24 mouse cellular contexts compared by ENCODE assay signal in the genomic region with DNA sequence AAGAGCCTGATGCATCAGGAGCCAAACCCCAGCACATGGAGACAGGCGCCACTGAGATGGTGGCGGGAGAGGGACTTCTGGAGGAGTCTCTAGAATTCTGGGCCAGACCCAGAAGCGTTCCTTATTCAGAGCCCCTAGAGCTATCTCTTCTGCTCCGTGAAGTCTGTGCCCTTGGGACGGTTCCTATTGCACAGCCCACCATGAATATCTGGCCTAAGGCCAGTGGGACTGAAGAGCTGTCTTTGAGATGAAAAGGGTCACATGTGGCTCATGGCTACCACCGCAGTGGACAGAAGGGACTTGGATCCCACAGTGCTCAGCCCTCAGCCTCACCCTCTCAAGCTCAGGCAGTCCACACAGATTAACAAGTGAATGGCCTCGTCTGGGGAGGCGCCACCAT. TPM values are rescaled to one million over a fixed set of nuclear protein-coding genes. Genes with fewer than 3 reads are reported as not detected.
DNase-seq lines count a peak whose midpoint lies in the region; ATAC-seq lines count a peak whose summit lies in the region.
"Had no signal": no experiment of that assay in that cellular context is flagged by ENCODE, and none has a peak within 500 bp of the region (broad histone marks: within the 10 kb centered on the region; RNA-seq: fewer than 3 reads in every experiment).

No protein-coding gene starts in this region.

- no peak for ATAC-seq in hindbrain, embryonic 13.5 days (ENCODE audit: low FRiP score)
- no peak for ATAC-seq in hindbrain, embryonic 14.5 days (ENCODE audit: low FRiP score)
- no peak for ATAC-seq in midbrain, embryonic 13.5 days
- ATAC-seq in embryonic facial prominence, embryonic 13.5 days (ENCODE audit: insufficient number of reproducible peaks, insufficient read depth, low FRiP score, low TSS enrichment, low read depth), result no peak
- ATAC-seq: activated CD4-positive, CD25-positive, alpha-beta regulatory T cell, adult 4 months; forebrain, embryonic 15.5 days; inflammation-experienced regulatory T-cells, adult 6 months; liver, postnatal 0 days had no signal

- no peaks in the 10 kb centered on the region for H3K9me3 ChIP-seq in hindbrain, embryonic 13.5 days
- H3K9me3 ChIP-seq in hindbrain, embryonic 14.5 days (ENCODE audit: control insufficient read depth, low read length), result no peaks in the 10 kb centered on the region
- H3K9me3 ChIP-seq in midbrain, embryonic 10.5 days (replicated peaks), result no peaks in the 10 kb centered on the region
- H3K9me3 ChIP-seq in midbrain, embryonic 13.5 days, result no peaks in the 10 kb centered on the region
- no peaks in the 10 kb centered on the region for H3K9me3 ChIP-seq in embryonic facial prominence, embryonic 13.5 days
- H3K9me3 ChIP-seq: forebrain, embryonic 15.5 days; heart, embryonic 10.5 days; neural tube, embryonic 13.5 days; stomach, embryonic 15.5 days had no signal

- H3K27ac ChIP-seq in hindbrain, embryonic 13.5 days, result peak overlapping the region; percentile 30; the same call in 1 of the 2 replicates
- H3K27ac ChIP-seq in hindbrain, embryonic 14.5 days, result no peak overlapping the region
- H3K27ac ChIP-seq in midbrain, embryonic 10.5 days (replicated peaks), result peak overlapping the region; percentile 38; the same call in 1 of the 2 replicates
- H3K27ac ChIP-seq in midbrain, embryonic 13.5 days, result no peak overlapping the region
- no peak overlapping the region for H3K27ac ChIP-seq in embryonic facial prominence, embryonic 13.5 days
- H3K27ac ChIP-seq: forebrain, embryonic 15.5 days; heart, embryonic 10.5 days; macrophage; neural tube, embryonic 13.5 days; stomach, embryonic 15.5 days had no signal

- DNase-seq in hindbrain, embryonic 14.5 days (ENCODE audit: low spot score), result no peak
- no peak for DNase-seq in midbrain, embryonic 10.5 days (ENCODE audit: low spot score)
- DNase-seq in ES-CJ7 (ENCODE audit: low read depth, low spot score), result peak; percentile 26
- no peak for DNase-seq in adrenal gland, postnatal 25 days
- no peak for DNase-seq in cerebellum, postnatal 14 days
- DNase-seq: adrenal gland, postnatal 14 days; cerebellum, adult 9-11 months; heart, postnatal 4 days; kidney, adult 18-20 months; kidney, postnatal 4 days; layer of hippocampus, adult 9-11 months; liver, postnatal 0 days; thymus, postnatal 36 days had no signal

- H3K4me3 ChIP-seq in hindbrain, embryonic 13.5 days, result no peak overlapping the region
- H3K4me3 ChIP-seq in hindbrain, embryonic 14.5 days (replicated peaks; ENCODE audit: low read length), result no peak overlapping the region
- no peak overlapping the region for H3K4me3 ChIP-seq in midbrain, embryonic 10.5 days
- no peak overlapping the region for H3K4me3 ChIP-seq in midbrain, embryonic 13.5 days (replicated peaks)
- H3K4me3 ChIP-seq in embryonic facial prominence, embryonic 13.5 days, result no peak overlapping the region
- H3K4me3 ChIP-seq: forebrain, embryonic 15.5 days; heart, embryonic 10.5 days; neural tube, embryonic 13.5 days; stomach, embryonic 15.5 days had no signal

- H3K36me3 ChIP-seq in hindbrain, embryonic 13.5 days, result peaks cover 20% of the 10 kb centered on the region
- peaks cover 12% of the 10 kb centered on the region for H3K36me3 ChIP-seq in hindbrain, embryonic 14.5 days (replicated peaks; ENCODE audit: control insufficient read depth, insufficient read depth)
- peaks cover 66% of the 10 kb centered on the region for H3K36me3 ChIP-seq in midbrain, embryonic 10.5 days
- peaks cover 17% of the 10 kb centered on the region for H3K36me3 ChIP-seq in midbrain, embryonic 13.5 days
- H3K36me3 ChIP-seq in embryonic facial prominence, embryonic 13.5 days, result peaks cover 4% of the 10 kb centered on the region
- H3K36me3 ChIP-seq: forebrain, embryonic 15.5 days; heart, embryonic 10.5 days; stomach, embryonic 15.5 days had no signal

- no peak overlapping the region for H3K9ac ChIP-seq in hindbrain, embryonic 13.5 days
- no peak overlapping the region for H3K9ac ChIP-seq in hindbrain, embryonic 14.5 days
- H3K9ac ChIP-seq in midbrain, embryonic 13.5 days (replicated peaks), result no peak overlapping the region
- H3K9ac ChIP-seq in embryonic facial prominence, embryonic 13.5 days, result peak overlapping the region; percentile 36; the same call in 1 of the 2 replicates
- H3K9ac ChIP-seq: forebrain, embryonic 15.5 days; liver, postnatal 0 days; neural tube, embryonic 13.5 days; stomach, embryonic 15.5 days had no signal

- peaks cover 58% of the 10 kb centered on the region for H3K4me1 ChIP-seq in hindbrain, embryonic 13.5 days (replicated peaks)
- H3K4me1 ChIP-seq in hindbrain, embryonic 14.5 days (replicated peaks; ENCODE audit: control insufficient read depth, insufficient read depth, low read length), result peaks cover 19% of the 10 kb centered on the region
- peaks cover 57% of the 10 kb centered on the region for H3K4me1 ChIP-seq in midbrain, embryonic 10.5 days
- peaks cover 55% of the 10 kb centered on the region for H3K4me1 ChIP-seq in midbrain, embryonic 13.5 days (replicated peaks)
- H3K4me1 ChIP-seq in embryonic facial prominence, embryonic 13.5 days, result peaks cover 62% of the 10 kb centered on the region

- no peaks in the 10 kb centered on the region for H3K27me3 ChIP-seq in hindbrain, embryonic 13.5 days
- no peaks in the 10 kb centered on the region for H3K27me3 ChIP-seq in hindbrain, embryonic 14.5 days (ENCODE audit: control insufficient read depth, insufficient read depth, low read length)
- peaks cover 24% of the 10 kb centered on the region for H3K27me3 ChIP-seq in midbrain, embryonic 10.5 days (ENCODE audit: low read depth, poor library complexity, severe bottlenecking)
- no peaks in the 10 kb centered on the region for H3K27me3 ChIP-seq in midbrain, embryonic 13.5 days
- peaks cover 1% of the 10 kb centered on the region; the same call in 1 of the 2 replicates for H3K27me3 ChIP-seq in embryonic facial prominence, embryonic 13.5 days
- H3K27me3 ChIP-seq: forebrain, embryonic 15.5 days; neural tube, embryonic 13.5 days; stomach, embryonic 15.5 days had no signal

- no peak overlapping the region for H3K4me2 ChIP-seq in hindbrain, embryonic 13.5 days
- no peak overlapping the region for H3K4me2 ChIP-seq in hindbrain, embryonic 14.5 days (replicated peaks)
- no peak overlapping the region for H3K4me2 ChIP-seq in midbrain, embryonic 13.5 days (replicated peaks)
- peak overlapping the region; percentile 7; the same call in 1 of the 2 replicates for H3K4me2 ChIP-seq in embryonic facial prominence, embryonic 13.5 days
- H3K4me2 ChIP-seq: forebrain, embryonic 15.5 days; liver, embryonic 11.5 days; neural tube, embryonic 13.5 days; stomach, embryonic 15.5 days had no signal

- 51% methylated on average over 8 of the region's 8 CpGs for WGBS in hindbrain, embryonic 13.5 days
- 56% methylated on average over 8 of the region's 8 CpGs for WGBS in hindbrain, embryonic 14.5 days
- WGBS in midbrain, embryonic 10.5 days, result 71% methylated on average over 8 of the region's 8 CpGs
- 61% methylated on average over 8 of the region's 8 CpGs for WGBS in midbrain, embryonic 13.5 days
- WGBS in embryonic facial prominence, embryonic 13.5 days, result 60% methylated on average over 8 of the region's 8 CpGs

RNA-seq across cellular contexts. Expression of a gene that starts 7.8 kb away (rescaled TPM):
- 5.1 and 5.7 TPM in 2 replicates for polyA plus RNA-seq in hindbrain, embryonic 13.5 days (2015; fragmentation: Nextera tagmentation; extraction: Ambion mirVana)
- polyA plus RNA-seq in hindbrain, embryonic 14.5 days (2014; fragmentation: Nextera tagmentation; extraction: Ambion mirVana), result 4.7 and 6.6 TPM in 2 replicates
- polyA plus RNA-seq in midbrain, embryonic 10.5 days (2016; fragmentation: Nextera tagmentation; extraction: Ambion mirVana), result 9.5 and 10.8 TPM in 2 replicates
- 5.6 and 6.1 TPM in 2 replicates for polyA plus RNA-seq in midbrain, embryonic 13.5 days (2015; fragmentation: Nextera tagmentation; extraction: Ambion mirVana)
- 9.4 and 10.1 TPM in 2 replicates for polyA plus RNA-seq in embryonic facial prominence, embryonic 13.5 days (2015; fragmentation: Nextera tagmentation; extraction: Ambion mirVana)
- total RNA-seq in adrenal gland, postnatal 25 days (2021), result 23.1 and 28.0 TPM in 2 replicates
- polyA plus RNA-seq: activated CD4-positive, CD25-positive, alpha-beta regulatory T cell, adult 4 months; inflammation-experienced regulatory T-cells, adult 6 months had no signal

RNA-seq across cellular contexts. Expression of a gene that starts 27.2 kb away (rescaled TPM):
- 40.2 and 41.6 TPM in 2 replicates for polyA plus RNA-seq in hindbrain, embryonic 13.5 days (2015; fragmentation: Nextera tagmentation; extraction: Ambion mirVana)
- 40.9 and 41.3 TPM in 2 replicates for polyA plus RNA-seq in hindbrain, embryonic 14.5 days (2014; fragmentation: Nextera tagmentation; extraction: Ambion mirVana)
- 32.4 and 38.0 TPM in 2 replicates for polyA plus RNA-seq in midbrain, embryonic 10.5 days (2016; fragmentation: Nextera tagmentation; extraction: Ambion mirVana)
- polyA plus RNA-seq in midbrain, embryonic 13.5 days (2015; fragmentation: Nextera tagmentation; extraction: Ambion mirVana), result 44.2 and 45.6 TPM in 2 replicates
- 36.6 and 41.2 TPM in 2 replicates for polyA plus RNA-seq in embryonic facial prominence, embryonic 13.5 days (2015; fragmentation: Nextera tagmentation; extraction: Ambion mirVana)
- 41.5 and 45.5 TPM in 2 replicates for total RNA-seq in adrenal gland, postnatal 25 days (2021)

RNA-seq across cellular contexts. Expression of a gene that starts 57.8 kb away (rescaled TPM):
- 5.8 and 6.6 TPM in 2 replicates for polyA plus RNA-seq in hindbrain, embryonic 13.5 days (2015; fragmentation: Nextera tagmentation; extraction: Ambion mirVana)
- 4.3 and 6.5 TPM in 2 replicates for polyA plus RNA-seq in hindbrain, embryonic 14.5 days (2014; fragmentation: Nextera tagmentation; extraction: Ambion mirVana)
- polyA plus RNA-seq in midbrain, embryonic 10.5 days (2016; fragmentation: Nextera tagmentation; extraction: Ambion mirVana), result 3.1 TPM in 2 replicates
- 4.5 and 5.6 TPM in 2 replicates for polyA plus RNA-seq in midbrain, embryonic 13.5 days (2015; fragmentation: Nextera tagmentation; extraction: Ambion mirVana)
- 13.0 and 13.1 TPM in 2 replicates for polyA plus RNA-seq in embryonic facial prominence, embryonic 13.5 days (2015; fragmentation: Nextera tagmentation; extraction: Ambion mirVana)
- total RNA-seq in adrenal gland, postnatal 25 days (2021), result 1.8 and 3.1 TPM in 2 replicates

Comparison
In these comparisons a context has a peak if more than half of its experiments do, and no peak if none do; other contexts are left out.
1. H3K27ac ChIP-seq: peak in hindbrain, embryonic 13.5 days (single experiment) and midbrain, embryonic 10.5 days (single experiment); none in hindbrain, embryonic 14.5 days (single experiment), midbrain, embryonic 13.5 days (single experiment) and embryonic facial prominence, embryonic 13.5 days (single experiment).